Mouse (Mus musculus) cerebellum, adult 9-10 months (tissue): Measurements from ENCODE around the gene Pigl.
A peak's percentile ranks its signal among the peaks of the same experiment; 100 is the strongest.
"Not testable (repeated sequence)": the region's sequence is repeated elsewhere in the genome, so short reads cannot be mapped to it uniquely, and the experiment has no call there.

Source experiments
- DNase-seq: peaks from one replicate; pipeline ENCODE4 v3.0.0; 2022

The Pigl gene

DNA sequence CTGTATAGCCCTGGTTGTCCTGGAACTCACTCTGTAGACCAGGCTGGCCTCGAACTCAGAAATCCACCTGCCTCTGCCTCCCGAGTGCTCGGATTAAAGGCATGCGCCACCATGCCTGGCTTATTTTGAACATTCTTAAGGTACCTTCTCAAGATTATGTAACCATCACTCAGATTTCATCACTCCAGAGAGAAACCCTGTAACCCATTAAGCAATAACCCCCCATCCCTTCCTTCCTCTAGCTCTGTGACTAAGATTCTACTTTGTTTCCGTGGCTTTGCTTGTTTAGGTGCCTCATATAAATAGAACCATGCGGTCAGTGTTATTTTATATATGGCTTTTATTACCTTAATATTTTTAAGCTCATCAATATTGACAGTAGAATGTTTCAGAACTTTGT is 12.2 kb downstream of the Pigl start:
- DNase-seq: no peak

DNA sequence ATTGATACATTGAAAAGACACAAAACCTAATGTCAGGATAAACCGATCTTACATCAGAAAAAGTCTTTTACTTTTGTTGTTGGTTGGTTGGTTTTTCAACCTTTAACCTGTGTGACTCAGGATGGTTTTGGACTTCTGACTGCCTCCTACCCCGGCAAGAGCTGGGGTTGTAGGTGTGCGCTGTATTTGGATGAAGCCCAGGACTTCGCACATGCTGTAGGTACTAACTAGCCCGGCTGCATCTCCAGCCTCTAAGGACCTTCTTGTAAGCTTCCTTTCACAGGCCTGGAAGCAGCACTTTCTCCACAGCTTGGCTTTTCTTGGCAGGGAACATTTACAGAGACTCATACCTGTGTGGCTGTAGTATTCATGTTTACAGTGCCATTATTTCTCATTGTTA is 15.3 kb downstream of the Pigl start:
- DNase-seq: no peak

DNA sequence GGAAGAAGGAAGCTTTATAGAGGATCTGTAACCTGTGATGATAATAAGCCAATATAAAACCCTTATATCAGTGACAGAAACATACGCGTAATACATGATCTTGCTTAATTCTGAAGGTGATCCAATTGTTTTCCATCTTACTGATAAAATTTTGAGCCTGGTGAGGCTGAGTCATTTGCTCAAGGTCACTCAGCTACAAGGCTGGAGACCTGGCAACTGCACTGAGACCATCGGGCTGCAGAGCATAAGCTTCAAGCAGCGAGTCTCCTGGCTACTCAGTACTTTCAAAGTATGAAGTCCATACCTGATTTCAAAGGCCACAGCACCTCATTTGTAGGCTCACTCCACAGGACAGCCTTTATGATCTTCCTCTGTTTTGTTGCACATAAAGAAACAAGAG is 17.9 kb downstream of the Pigl start:
- DNase-seq: no peak

DNA sequence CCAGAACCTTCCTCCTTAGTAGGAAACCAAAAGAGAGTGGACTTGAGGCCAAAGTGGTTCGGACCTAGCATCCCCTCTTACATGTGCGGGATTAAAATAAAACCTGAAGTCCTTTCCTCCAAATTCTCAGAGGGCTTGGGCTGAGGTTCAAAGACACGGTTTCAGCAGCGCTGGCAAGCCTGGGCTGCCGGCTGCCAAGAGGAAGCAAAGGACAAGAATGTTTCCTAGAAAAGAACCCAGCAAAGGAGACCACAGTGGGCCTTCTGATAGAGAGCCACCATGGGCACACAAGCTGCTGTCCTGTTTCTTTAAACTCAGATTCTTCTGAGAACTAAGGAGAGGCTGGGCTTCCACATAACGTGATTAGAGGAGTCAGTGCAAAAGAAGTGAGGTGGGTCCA is 20.7 kb downstream of the Pigl start:
- no peak for DNase-seq

DNA sequence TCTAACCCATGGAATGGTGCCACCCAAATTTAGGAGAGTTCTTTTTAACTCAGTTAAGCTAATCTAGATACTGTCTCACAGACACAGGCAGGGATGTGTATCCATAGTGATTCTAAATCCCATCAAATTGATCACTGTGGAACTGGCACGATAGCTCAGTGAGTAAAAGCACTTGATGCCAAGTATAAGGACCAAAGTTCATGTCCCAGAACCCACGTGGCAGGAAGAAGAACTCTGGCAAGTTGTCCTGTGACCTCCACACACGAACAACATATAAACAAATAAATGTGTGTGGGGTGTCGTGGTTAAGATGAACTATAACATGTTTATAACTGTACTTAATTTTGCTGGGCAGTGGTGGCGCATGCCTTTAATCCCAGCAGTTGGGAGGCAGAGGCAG is 21.3 kb downstream of the Pigl start:
- DNase-seq: no peak

DNA sequence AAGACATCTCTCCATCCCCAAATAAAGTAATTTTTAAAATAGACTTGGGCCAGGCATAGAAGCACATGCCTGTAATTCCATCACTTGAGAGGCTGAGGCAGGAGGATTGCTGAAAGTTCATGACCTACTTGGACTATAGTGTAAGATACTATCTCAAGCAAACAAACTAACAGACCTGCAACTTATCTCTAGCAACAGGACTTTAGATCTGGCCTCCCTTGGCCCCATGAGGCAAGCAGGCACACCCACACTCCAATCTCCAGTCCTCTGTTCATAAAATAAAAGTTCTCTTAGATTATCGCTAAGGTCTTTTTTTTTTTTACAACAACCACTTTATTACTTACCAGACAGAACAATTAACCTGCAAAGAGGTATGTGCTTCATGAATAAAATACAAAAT is 28.7 kb downstream of the Pigl start:
- DNase-seq: no peak

DNA sequence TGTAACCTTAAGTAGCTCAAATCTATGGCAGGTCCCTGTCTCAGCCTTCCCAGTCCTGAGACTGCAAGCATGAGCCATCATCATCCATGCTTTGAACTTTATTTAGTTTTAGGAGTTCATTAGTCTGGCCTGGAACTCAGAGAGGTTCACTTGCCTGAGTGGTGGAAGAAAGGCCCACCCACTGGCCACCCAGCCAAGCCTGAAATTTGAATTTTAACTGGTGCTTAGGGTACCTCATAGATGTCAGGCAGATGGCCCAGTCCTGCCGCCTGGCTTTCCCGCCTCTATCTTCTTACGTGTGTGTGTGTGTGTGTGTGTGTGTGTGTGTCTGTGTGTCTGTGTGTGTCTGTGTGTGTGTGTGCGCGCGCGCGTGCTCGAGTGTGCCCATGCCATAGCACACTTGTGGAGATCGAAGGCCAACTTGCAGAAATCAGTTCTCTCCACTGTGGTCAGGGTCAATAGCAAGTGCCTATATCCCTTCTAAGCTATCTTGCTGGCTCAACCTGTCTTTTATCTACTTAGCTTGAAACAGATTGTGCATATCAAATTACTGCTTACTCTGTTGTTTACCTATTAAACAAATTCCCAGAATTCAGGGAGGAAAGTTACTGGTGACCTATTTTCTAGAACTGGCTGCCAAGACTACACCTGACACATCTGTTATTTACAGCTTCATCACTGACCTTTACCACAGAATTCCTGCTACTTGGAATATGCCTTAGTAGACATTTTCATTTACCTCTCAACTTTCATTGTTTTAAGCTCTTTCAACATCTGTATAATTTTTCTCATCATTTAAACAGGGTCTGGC is 29.5 kb downstream of the Pigl start:
- no peak for DNase-seq

DNA sequence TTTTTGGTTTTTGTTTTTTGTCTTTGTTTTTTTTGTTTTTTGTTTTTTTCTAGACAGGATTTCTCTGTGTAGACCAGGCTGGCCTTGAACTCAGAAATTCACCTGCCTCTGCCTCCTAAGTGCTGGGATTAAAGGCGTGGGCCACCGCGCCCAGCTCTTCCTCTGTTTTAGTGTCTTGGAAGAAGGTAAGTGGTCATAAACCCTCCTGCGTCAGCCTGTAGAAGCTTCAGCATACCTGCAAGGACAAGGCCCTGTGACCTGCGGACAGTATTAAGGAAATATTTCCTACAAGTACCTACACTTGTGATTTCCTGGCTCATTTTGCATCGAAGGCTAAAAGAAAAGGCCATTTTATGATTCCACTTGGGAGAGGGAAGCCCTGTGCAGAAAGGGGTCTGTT is 35.4 kb downstream of the Pigl start:
- no peak for DNase-seq

DNA sequence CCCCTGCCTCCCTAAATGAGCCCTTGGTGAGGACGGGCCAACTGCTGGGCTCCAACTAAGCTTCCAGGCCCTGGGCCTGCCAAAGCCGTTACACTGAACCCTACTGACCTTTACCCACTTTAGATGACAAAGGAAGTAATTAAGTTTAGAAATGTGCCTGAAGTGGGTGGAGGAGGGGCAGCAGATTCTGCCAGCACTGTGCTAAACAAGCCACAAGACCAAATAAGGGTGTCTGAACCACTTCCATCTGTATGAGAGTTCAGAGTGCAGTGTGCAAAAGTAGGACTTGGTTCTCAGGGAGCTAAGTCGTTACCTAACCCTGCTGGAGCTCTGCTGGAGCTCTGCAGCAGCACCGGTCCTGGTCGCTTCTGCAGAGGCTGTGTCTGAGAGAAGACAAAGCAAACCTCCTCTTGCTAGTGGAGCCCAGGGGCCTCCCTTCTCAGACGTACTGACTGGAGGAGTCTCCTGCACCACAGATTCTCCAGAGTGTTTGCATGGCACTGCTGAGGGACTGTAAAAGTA is 36.6 kb downstream of the Pigl start:
- no peak for DNase-seq

DNA sequence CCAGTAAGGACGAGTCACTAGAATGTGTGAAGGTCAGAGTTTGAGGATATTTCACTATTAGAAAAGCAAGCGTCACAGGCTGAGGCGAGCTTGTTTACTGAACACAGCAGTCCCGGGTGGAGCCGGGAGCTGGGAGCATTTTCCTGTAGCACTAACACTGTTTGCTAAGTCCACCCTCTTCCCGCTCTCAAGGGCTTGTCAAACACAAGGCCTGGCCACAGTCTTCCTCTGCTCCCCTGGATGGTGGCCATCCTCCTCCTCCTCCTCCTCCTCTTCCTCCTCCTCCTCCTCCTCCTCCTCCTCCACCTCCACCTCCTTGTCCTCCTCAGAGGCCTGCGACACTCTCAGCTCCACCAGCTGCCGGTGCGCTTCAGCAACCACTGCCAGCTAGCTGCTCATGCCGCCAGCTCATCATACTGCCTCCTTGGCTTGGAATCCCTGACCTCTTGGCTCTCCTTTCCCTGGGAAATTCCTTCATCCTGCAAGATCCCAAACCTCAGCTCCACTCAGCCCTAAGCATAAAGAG is 37.1 kb downstream of the Pigl start:
- no peak for DNase-seq

DNA sequence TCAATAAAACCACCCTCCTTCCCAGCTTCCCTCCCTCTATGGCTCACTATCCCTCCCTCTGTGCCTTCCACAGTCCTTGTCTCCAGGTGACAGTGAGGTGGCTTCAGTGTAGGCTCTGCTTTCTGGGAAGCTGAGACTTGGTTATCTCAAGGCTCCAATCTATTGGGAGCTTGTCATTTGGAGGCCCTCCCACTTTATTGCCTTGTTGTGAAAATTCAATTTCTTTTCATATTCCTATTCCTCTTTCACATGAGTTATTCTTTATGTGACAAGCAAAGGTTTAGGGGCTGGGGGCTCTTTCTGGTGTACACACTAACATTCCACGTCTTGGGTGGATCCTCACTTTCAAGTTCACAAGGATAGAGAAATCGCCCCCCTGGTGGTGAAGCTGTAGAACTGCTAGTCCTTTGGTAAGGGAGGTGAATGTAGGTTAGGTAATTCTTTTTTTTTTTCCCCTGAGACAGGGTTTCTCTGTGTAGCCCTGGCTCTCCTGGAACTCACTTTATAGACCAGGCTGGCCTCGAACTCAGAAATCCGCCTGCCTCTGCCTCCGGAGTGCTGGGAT is 38.0 kb downstream of the Pigl start:
- DNase-seq: peak; percentile 27

DNA sequence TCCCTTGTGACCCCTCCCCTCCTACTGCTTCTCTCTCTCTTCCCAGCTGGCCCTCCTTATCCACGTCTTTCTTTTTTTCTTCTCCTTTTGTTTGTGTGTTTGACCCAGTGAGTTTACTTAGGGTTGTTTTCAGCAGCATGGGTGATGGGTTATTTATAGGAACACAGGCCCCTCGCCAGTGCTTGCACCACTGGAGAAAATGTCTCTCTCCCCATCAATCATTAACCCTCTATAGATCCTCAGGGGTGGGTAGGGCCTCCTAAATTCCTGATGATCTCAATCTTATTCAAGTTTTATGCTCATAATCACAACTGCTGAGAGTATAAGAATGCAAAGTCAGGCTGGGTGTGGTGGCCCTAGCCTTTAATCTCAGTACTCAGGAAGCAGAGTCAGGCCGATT is 38.9 kb downstream of the Pigl start:
- no peak for DNase-seq

DNA sequence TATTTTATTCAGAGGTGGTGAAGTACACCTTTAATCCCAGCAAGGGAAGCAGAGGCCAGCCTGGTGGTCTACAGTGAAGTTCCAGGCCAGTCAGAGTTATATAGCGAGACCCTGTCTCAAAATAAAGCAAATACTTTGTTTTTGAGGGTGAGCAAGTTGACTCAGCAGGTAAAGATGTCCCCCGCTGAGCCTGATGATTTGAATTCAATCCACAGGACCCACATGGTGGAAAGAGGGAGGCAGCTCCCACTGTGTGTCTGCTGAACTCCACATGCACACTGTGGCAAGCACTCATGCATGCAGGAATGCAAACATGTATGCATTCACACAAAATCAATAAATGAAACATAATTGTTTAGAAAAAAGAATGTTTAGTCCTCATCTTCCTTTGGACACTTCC is 40.5 kb downstream of the Pigl start:
- no peak for DNase-seq

DNA sequence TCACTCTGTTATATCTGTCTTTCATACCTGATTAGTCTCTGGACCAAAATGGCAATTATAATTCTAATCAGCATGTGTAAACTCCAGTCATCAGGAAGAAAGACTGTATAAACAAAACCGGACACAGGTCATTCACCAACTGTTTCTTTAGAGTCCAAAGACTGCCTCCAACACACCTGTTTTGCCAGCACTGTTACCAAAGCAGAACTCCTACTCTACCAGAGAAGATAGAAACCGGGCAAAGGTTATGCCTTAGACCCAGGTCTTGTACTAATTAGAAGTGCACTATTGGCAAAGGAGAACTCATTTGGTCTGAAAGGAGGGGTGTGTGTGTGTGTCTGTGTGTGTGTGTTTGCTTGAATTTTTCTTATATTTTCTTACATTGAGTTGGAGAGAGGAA is 42.3 kb downstream of the Pigl start:
- DNase-seq: no peak

DNA sequence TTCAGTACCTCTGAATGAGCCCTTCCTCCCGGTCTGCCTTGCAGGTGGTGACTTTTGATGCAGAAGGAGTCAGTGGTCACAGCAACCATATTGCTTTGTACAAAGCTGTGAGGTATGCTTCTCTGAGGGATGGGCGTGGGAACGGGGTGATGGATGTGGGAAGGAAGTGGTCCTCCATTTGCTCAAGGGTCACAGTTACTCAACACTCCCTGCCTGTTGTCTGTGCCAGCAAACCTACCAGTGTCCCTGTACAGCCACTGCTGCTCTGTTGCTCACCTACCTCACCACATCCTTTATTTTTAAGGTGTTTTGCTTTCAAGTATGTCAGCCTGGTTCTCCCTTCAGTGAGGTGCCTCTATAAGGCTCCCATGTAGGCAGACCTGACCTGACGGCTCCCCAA is 49.4 kb downstream of the Pigl start:
- no peak for DNase-seq

DNA sequence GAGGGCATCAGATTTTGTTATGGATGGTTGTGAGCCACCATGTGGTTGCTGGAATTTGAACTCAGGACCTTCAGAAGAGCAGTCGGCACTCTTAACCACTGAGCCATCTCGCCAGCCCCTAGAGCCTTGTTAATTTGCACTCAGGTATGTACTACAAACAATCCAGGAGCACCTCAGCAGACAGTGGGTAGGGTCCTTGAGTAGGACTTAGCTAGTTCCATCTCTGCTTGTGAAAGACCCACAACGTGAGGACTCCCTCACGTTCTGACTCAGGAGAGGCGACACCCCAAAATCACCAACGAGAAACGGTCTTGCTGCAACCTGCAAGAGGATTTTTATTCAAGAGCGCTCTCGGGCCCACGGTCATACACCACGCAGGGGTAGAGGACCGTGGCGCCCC is 50.1 kb downstream of the Pigl start:
- not testable (repeated sequence) for DNase-seq

DNA sequence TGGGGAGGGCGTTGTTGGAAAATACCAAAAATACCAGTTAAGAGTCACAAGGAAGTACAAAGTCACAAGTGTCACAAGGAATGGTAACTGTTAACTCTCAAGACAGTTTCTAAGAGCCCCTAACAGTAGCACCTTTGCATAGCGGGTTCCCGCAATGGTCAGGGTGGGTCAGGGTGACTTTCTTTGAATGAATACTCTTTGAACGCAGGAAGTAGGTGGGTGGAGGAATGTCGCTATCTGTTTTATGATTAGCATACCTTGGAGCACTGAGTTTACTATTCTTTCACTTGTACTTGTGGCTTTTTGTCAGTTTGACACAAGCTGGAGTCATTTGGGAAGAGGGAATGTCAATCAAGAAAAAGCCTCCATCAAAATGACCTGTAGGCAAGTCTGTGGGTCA is 50.6 kb downstream of the Pigl start:
- not testable (repeated sequence) for DNase-seq

DNA sequence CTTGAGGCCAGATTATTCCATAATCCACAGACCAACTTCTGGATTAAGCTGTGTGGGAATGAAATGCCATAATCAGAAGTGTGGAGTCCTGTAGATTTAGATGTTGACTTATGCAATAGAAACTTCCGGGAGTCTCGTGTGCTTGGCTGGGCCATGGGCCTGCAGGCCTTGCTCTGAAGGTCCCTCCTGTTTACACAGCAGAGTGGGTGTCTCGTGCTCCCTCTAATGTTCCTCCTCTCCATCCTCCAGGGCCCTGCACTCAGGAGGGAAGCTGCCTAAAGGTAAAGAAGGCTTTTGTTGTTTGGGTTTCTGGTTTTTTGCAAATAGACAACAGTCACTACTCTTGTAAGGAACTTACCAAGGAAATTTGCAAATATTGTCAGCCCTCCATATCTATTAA is 51.3 kb downstream of the Pigl start:
- DNase-seq: no peak

DNA sequence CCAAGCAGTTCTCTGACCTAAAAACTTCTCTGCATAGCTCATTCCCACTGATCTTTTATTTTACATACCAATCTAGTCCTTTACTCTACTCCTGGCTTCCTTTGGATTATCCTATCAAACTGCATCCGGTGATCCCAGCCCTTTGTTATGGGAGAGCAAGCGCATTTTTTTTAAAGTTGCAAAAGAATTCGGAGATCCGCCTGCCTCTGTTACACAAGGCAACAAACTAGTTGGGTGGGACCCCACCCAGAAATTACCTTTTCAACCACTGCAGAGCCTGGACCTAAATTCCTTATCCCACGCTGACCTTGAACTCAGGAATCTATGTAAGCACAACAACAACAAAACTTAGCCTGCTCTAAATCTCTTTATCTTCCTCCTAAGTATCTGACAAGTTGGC is 52.7 kb downstream of the Pigl start:
- no peak for DNase-seq

DNA sequence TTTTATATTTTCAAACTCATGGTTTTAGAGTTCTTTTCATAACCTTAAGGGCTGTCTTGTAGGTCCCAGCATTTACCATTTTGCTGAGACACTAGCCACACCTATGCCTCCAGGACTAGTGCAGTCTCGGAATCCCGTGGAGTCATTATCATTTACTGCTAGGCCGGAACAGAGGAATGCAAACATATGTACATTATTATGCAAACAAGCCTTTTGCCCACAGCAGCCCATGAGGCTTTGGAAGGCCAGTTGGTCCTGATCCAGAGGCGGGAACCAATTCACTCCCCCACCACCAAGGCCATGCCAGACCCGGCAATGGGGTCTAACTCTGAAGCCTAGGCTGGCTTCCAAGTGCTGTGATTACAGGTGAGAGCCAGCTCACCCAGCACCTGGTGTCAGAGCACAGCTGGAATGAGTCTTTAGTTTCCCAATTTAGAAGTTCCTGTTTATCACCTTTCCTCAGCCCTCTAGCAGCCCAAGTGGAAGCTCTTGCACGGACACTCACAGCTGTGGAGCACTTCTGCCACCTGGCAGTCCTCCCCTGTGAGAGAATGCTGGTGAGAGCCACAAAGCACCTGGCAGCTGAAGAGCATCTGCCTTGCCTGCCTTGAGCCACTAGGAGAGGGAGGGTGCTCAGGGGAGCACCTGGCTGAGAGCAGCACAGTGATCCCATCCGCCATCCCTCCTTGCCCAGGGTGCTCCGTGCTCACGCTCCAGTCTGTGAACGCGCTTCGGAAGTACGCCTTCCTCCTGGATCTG is 53.4 kb downstream of the Pigl start:
- no peak for DNase-seq

DNA sequence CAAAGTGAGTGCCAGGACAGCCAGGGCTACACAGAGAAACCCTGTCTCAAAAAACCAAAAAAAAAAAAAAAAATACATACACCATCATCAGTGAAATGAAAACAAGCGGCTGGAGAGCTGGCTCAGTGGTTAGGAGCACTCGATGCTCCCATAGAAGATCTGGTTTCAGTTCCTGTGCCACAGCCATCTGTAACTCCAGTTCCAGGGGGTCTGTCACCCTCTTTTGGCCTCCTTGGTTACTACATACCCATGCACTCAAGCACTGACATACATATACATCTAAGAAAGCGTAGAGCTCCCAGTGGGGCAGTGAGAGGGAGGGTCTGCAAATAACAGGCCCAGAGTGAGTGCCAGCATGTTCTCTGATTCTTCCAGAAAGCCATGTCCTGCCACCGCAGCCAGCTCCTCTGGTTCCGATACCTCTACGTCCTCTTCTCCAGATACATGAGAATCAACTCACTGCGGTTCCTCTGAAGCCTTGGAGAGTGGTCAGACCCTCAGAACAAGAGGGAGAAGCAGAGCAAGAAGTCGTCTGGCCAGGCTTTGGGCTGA is 54.3 kb downstream of the Pigl start:
- no peak for DNase-seq

DNA sequence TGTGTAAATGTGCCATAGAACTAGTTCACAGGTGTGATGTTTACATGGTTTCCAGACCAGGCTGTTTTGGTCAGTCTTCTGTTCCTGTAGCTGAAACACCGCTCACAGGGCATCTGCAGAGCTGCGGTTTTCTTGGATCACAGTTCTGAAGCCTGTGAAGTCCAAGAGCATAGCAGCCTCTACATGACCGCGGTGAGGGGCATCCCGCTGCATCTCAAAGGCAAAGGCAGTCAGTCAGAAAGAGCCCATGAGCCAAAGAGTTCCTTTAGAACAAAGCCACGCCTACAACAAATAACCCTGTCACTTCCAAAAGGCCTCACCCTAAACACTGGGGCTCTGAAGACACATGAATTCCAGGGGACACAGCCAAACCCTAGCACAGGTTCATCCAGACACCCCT is 55.1 kb downstream of the Pigl start:
- no peak for DNase-seq

DNA sequence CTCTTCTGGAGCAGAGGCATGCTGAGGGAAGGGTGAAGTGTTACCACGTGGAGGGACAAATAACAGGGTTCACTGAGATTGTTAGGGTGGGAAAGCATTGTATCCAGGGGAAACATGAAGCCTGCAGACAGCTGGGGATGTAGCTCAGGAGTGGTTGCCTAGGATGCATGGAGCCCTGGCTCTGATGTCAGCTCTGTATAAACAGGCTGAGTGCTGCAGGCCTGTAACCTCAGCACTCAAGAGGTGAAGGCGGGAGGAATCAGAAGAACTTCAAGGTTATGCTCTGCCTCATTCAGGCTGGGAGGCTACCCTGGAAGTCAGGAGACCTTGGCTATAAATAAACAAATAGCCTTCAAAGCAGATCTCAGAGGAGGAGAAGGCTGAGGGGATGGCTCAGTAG is 60.7 kb downstream of the Pigl start:
- DNase-seq: no peak

DNA sequence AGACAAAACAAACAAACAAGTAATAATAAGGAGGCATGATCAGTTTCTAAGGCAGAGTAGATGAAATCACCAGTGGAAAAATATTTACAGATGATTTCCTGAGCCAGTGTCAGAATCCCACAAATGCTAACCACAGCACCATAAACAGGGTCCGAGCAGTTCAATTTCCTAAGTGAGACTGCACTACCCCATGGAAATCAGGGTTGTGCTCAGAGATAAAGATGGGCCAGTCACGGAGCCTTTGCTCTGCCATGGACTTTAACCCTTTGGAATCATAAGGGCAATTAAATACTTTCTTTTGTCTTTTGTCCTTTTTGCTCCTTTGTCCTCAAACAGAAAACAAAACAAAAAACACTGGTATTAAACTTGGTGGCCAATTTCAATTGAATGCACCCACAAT is 64.0 kb downstream of the Pigl start:
- no peak for DNase-seq
